Mouse (Mus musculus) erythroid progenitor cell, adult 5-6 weeks (primary cell): ENCODE data around the gene Bcl2l13. TPM values are rescaled to one million over a fixed set of nuclear protein-coding genes. Genes with fewer than 3 reads are reported as not detected.
A peak's percentile ranks its signal among the peaks of the same experiment; 100 is the strongest.
"Not testable (repeated sequence)": the region's sequence is repeated elsewhere in the genome, so short reads cannot be mapped to it uniquely, and the experiment has no call there.

ENCODE experiments used
- ATAC-seq: replicated peaks from 2 replicates; pipeline ENCODE4 v1.8.0; 2016; ENCODE audit warnings: moderate number of reproducible peaks, mild to moderate bottlenecking, moderate TSS enrichment, inconsistent platforms; ENCODE audit not compliant: poor library complexity, low FRiP score, severe bottlenecking
- total RNA-seq, 2 experiments: library from RNA; stranded (forward) in 1 of 2; stranded (reverse) in 1 of 2; fragments of 150-400 nt in 1 of 2; fragments of 186-747, 209-891 nt in 1 of 2; gene quantifications; 2 replicates each; pipeline versions ENCODE4 v1.2.3 to v1.2.4; 2015 to 2017; ENCODE audit warnings: low replicate concordance in 2 of 2

The Bcl2l13 gene
- total RNA-seq, 2 experiments from 2014 or later, result 36.0 to 60.8 TPM

DNA sequence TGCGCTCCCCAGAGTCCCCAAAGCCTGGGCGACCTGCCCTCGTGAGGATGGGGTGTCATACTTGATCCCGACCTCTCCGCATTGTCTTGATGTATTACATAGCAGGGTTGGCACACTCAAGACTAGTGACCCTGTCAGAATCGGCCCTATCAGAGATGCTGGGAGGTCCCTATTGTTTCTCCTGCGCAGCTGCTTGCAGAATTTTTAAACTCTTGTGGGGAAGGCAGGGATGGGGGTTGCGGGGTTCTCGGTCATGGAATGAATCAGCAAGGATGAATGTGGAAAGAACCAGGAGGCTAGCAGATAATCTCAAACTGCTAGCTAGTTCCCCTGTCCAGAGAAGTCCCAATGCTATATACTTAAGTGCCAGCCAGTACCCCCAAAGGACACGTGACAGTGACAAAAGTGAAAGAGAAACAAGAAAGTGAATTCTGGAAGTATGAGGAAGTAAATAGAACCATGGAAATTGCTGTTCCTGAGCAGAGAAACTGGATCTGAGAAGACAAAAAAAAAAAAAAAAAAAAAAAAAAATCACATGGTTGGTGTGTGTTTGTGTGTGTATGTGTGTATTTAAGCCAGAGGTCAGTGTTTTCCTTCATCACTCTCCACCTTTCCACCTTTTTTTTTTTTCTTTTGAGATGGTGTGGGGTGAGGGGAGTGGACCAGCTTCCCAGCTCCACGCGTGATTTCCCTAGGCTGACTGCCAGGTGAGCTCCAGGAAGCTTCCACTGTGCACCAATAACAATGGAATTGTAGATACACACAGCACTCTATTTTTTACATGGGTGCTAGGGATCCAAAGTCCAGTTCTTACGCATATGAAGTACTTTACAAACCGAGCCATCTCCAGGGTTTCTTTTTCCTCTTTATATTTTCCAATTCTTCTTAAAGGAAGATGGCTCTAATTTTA is 81.2 kb downstream of the Bcl2l13 start:
- peak; percentile 11; the same call in 1 of the 2 replicates for ATAC-seq

- no peak for ATAC-seq
Measured at GRCm38 (mm10) chr6:120917975-120918374, 82.0 kb downstream of the Bcl2l13 start.

DNA sequence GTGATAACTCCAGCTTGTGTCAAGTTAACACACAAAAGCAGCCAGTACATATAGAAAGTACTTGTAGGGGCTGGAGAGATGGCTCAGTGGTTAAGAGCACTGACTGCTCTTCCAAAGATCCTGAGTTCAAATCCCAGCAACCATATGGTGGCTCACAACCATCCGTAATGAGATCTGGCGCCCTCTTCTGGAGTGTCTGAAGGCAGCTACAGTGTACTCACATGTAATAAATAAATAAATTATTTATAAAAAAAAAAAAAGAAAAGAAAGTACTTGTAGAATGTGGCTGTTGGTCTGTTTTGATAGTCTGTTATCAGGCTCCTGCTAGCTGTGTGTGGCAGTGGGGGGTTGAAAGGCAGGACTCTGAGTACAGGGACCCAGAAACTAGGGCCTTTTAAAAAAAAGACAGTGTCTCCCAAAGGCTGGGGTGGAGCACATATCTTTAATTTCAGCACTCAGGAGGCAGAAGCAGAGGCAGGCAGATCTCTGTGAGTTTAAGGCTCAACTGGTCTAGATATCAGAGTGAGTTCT is 88.8 kb downstream of the Bcl2l13 start:
- ATAC-seq, result not testable (repeated sequence)

DNA sequence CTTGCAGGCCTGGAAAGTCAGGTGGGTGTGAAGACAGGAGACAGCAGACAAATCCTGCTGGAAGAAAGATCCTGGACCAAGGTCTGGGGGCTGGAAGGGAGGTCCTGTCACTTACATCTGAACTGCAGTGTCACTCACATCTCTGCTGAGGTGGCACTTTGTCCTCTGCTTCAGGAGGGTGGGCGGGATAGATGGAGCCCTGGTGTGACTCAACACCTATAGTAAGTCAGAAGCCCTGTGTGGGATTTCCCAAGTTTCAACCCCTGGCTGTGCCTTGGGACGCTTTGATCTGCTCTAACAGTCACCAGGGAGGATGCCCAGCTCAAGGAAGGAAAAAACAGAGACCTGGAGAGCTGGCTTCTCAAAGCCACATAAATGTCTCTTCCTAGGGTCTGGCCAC is 90.9 kb downstream of the Bcl2l13 start:
- ATAC-seq, result no peak

DNA sequence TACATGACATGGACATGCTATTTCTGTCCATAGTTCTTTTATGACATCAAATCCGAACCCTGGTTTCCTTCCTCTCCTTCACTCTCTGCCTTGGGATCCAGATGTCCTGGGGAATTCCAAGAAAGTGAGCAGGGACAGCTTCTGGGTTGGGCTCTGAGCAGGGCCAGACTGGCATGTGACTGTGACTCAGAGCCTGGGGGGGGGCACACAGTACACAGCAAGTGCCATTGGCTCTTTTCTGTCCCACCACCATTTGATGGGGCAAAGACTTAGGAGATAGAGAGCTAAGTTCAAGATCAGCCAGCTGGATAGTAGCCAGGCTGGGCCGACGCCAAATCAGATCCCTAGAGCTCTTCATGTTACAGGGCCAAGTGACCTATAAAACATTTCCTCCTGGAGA is 91.8 kb downstream of the Bcl2l13 start:
- no peak for ATAC-seq

DNA sequence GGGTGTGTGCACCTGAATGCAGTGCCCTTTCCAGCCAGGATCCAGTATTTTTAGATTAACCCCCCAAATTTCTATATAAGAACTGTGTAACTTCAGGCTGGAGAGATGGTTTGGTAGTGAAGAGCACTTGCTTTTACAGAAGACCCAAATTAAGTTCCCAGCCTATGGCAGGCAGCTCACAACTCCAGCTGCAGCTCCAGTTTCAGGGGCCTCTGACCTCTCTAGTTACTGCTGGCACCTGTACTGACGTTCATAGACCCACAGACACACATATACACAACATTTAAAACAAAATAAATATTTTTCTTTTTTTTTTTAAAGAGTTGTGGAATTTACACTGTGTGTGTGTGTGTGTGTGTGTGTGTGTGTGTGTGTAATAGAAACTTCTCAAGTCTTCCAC is 93.4 kb downstream of the Bcl2l13 start:
- no peak for ATAC-seq

DNA sequence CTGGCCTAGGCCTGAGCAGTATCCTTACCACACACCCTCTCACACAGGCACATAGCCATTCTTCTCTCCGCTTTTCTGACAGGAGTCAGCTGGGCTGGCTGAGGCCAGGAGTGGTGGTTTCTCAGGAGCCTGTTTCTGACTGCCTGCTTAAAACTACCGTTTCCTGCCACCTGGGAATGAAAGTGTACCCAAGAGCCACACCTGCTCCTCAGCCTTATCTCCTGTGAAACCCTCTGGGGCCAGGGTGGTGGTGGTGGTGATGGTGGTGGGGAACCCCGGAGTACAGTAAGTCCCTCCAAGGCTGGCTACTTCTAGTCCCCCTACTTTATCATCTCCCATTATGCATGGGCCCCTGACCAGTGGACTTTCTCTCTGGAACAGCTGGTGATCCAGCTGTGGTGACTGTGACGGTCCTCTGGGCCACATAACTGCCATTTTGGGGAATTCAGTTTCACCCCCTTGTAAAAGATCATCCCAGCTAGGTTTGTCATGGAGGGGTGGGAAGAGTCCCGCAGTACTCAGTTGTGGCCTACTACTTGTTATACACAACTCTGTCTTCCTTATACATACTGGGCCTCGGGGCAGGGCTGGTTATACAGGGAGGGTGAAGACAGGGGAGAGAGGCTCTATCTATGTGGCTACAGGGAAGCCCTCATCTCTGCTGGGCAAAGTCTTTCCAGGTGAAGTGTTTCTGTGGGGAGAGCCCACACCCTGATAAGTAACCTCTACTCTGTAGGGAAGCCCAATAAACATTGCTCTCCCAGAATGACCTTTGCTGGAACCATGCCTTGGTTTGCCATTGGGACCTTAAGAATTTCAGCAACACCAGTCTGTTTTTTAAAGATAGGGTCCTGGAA is 94.7 kb downstream of the Bcl2l13 start:
- no peak for ATAC-seq

GRCm38 (mm10) chr6:120932597-120932996 is 96.6 kb downstream of the Bcl2l13 start:
- ATAC-seq, result no peak

GRCm38 (mm10) chr6:120933670-120934069 is 97.7 kb downstream of the Bcl2l13 start:
- no peak for ATAC-seq

- no peak for ATAC-seq
Measured at GRCm38 (mm10) chr6:120934176-120934575, 98.2 kb downstream of the Bcl2l13 start.

DNA sequence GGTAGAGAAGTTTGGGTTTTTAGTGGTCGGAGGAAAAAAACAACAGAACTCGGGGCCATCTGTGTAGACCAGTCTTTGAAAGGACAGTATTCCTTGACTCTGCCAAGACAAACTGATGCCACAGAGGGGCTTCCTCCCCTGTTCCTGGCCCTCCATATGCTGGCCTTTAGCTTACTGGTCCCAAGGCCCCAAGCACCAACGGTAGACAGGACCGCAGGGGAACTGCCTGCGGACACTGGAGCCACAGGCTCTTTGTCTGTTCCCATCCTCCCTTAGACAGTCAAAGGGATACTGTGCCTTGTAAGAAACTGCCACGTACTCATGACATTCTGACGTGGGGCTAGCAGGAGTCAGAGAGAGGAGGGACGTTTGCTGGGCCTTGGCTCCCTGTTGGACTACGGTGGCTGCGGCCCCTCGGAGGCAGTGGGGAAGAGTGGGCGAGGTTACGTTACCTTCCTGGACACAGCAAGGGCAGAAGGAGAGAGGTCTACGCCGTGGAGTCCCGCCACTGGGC is 101.1 kb downstream of the Bcl2l13 start:
- no peak for ATAC-seq

GRCm38 (mm10) chr6:120937999-120938608 is 102.1 kb downstream of the Bcl2l13 start:
- ATAC-seq, result no peak

DNA sequence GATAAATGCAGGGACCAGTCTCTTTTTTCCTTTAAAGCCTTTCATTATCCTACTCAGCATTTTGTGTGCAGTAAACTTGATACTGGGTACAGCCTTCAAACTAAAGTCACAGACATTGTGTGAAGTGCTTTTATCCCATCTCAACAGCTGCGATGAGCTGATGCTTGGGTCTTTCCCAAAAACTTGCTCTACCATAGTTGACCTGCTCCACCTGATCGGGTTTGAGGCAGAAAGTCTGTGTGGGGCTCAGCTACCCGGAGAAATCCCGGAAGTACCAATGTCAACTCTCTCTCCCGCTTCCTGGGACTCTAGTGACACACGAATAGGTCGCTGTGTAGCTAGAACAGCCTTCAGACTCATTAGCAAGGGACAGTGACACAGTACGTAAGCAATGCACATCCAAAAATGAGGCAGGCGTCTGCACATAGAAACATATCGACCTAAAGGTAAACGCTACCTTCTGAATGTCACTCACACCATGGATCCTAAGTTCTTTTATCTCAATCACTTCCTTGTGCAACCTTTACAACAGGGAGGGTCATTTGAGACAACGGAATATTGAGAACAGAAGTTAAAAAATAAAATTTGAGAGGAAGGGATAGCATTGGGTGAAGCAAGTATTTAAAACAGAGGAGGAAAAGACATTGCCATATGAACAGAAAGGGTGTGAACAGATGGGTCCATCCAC is 102.9 kb downstream of the Bcl2l13 start:
- no peak for ATAC-seq

DNA sequence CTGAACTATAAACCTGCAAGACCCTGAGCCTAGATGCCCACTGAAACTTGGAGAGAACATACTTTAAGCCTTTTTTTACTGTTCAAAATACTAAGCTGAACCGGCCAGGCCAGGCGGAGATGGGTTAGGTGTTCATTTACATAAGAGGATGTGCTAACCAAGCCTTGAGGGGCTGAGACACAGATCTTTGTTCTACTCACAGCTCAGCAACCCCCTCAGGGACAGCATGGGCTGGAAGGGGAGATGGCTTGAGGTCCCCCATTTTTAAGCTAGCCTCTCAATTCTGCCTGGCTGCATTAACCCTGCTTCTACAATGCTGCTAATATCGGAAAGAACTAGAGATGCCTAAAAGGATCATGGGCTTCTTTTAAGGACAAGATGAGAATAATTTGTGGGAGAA is 103.8 kb downstream of the Bcl2l13 start:
- no peak for ATAC-seq

GRCm38 (mm10) chr6:120940446-120941083 is 104.6 kb downstream of the Bcl2l13 start:
- no peak for ATAC-seq

GRCm38 (mm10) chr6:120941084-120941481 is 105.1 kb downstream of the Bcl2l13 start:
- no peak for ATAC-seq

DNA sequence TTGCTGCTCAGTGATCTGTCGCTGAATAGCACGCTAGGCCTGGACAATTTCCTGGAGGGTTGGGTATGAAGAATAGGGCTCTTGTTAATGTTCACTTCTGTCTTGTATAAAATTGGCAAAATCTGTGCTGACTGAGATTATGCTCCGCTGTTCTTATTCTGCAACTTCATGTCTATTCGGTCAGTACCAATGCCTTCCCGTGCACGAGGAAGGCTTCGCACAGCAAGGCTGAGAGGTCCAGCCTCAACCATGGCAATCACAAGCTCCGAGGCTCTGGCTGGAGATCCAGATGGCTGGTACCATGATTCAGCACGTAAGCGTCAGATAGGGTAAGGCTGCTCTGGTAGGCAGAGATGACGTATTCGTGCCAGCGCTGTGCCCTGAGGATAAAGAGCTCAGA is 105.6 kb downstream of the Bcl2l13 start:
- no peak for ATAC-seq
